Mouse (Mus musculus): ENCODE data around the gene Gm49322.
"Not testable (repeated sequence)": the region's sequence is repeated elsewhere in the genome, so short reads cannot be mapped to it uniquely, and the experiment has no call there.

The Gm49322 gene

DNA sequence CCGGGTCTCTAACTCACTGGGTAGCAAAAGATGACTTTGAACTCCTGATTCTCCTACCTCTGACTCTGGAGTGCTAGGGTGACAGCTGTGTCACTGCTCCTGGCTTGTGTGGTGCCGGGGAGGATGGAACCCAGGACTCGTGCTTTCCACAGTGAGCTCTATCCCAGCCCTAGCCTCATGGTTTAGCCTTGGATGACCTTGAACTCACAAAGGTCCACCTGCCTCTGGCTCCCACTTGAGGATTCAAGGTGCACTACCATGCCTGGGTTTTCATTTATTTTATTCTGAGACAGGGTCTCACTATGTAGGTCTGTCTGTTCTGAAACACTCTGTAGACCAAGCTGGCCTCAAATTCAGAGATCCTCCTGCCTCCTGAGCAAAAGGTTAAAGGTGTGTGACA is 8.0 kb downstream of the Gm49322 start:
- DNase-seq = no peak

DNA sequence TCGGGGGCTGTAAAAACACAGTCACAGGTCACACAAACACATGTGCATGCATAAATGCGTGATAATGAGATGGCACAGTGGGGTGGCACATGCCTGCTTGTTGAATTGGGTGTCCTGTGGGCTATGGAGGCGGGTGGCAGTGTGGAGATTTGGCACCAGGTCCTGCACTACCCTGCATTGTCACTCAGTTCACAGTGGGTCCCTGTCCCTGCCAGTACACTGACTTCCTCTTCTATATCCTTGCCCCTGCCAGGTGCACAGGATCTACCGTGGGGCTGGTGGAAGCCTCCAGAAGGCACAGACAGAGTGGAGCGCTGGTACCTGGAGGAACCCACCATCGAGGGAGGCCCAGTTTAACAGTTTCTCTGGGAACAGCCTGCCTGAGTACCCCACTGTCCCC is 8.5 kb downstream of the Gm49322 start:
- DNase-seq = no peak

DNA sequence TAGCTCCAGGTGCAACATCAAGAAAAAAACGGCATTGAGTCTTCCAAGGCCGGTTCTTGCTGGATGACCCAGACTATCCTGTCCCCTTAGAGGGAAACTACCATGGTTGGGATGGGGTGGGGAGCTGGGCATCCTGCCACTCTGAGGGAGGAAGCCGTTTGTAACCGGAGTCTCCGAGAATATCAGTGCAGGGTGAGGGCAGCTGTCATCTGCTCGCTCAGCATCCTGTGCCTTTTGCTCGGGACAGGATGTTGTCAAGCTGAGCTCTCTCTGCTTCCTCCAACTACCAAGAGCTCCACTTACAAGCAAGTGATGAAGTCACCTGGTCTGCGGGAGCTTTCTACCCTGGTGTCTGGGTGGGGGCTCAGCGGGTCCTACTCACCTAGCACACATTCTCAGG is 12.4 kb downstream of the Gm49322 start:
- peak; percentile 55 to 59 for DNase-seq

DNA sequence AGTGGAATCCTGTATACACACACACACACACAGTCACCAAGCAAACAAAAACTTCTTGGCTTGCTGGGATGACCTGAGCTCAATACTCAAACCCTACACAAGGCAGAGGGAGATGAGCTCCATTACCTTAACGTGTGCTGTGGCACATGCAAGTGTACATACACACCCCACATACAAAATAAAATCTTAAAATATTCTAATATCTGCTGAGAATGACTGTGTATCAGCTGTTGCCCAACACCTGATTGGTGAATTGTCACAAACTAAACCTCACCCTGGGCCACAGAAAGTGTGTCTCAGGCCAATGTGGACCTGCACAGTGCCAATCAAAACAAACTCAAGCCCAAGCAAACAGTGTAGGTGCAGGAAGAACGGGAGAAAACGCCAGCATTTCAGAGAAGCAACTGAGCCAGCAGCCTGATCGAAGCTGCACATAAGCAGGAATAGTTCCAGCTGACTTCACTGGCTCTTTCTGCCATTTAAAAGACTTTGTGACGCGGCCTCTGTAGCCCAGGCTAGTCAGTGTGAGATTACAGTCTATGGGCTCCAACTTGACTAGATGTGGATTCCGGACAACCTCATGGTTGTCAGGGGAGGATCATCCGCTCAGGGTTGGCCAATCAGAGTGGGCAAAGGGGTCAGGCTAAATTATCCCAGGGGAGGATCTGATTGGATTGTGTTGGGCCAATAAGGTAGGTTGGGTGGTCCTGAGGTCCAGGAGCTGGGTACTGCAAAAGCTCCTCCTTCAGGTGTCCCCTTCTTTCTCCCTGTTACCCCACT is 13.8 kb downstream of the Gm49322 start:
- peak in 1 of 2 experiments; percentile 63 for DNase-seq

DNA sequence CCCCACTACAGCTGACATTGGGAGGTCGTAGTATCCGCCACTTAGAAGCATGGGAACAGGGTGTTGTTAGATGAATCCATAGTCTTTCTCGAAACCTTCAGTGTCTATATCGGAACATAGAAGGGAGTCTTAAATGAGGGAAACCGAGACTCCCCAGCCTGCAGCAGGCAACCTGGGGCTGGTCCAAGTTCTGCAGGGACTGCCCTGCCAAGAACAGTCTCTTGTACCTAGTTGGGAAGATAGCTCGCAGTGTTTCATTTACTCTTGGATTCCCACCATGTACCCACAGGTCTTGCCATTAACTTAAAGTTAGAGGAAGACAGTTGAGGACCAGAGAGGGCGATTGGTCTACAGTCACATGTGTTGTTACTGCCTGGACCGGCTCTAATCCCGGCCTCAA is 14.5 kb downstream of the Gm49322 start:
- no peak for DNase-seq

DNA sequence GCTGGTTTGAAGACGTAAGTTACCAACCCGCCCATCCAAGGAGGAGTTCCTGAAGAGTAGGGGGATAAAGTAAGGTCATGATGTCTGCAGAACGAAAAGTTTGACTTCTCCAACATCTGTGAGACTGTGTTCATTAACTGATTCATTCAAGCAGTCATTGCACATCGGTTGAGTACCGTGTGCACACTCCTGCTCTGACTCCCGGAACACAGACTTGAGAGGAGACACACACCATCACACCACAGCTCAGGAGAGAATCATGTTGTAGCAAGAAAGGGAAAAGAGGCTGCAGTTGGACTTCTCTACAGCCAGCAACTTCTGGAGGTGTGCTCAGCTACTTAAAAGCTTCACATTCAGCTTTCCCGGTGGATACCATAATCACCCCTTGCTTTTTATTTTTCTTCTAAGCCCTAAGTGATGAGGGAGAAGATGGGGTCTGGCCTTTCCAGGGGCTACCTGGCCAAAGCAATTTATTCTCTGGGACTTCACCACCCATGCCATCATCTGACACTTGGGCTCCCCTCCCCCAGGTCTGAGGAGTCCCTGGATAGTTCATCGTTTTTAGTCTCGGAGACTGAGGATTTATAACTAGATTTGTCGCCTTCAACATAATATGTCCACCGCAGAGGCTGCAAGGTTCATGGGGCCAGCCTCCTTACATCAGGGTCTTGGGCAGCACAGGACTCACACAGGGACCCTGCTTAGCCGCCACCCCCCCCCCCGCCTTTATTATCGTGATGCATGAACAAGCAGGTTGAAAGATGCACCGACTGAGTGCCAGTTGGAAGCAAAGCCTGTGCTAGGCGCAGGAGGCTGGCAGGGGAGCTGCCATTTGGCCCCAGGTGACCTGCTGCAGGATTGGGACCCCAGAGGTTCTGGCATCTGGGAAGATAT is 15.2 kb downstream of the Gm49322 start:
- no peak for DNase-seq

DNA sequence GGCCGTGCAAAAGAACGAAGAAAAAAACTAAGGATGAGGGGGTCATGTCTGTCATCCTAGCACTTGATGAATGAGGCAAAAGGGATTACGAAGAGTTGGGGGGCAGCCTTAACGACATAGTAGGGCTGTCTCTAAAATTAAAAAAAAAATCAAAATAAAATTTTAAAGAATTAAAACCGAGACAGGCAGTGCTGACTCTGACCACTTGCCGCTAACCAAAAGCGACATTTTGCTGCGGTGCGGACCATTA is 15.8 kb downstream of the Gm49322 start:
- no peak for DNase-seq

DNA sequence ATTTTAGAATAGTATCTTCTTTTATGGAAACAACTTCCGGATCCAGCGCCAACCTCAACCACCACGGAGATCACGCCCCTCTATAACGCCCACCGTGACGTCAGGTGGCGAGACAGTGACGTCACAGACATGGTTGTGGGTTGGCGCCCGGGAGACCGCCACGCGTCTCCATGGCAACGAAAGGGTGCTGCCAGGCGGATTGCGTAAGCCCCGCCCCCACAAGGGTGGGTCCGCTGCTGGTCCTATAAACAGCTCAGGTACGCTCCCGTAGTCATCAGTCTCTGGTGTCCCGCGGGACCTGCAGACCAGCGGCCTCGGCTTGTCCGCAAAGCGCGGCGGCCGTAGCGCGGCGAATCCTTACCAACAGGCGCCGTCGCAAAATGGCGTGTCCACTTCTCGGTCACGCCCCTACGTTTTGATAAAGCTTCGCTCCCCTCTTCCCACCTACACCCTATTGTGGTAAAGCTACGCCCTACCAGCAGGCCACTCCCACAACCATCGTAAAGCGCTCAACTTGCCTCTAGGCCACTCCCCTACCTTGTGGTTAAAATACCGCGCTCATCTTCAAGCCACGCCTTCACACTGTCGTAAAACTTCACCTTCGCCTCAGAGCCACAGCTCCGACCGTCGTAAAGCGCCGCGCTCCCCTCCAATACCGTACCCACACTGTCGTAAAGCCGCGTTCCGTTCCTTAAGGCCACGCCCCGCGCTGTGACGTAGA is 16.3 kb downstream of the Gm49322 start:
- peak; percentile 99 for DNase-seq

DNA sequence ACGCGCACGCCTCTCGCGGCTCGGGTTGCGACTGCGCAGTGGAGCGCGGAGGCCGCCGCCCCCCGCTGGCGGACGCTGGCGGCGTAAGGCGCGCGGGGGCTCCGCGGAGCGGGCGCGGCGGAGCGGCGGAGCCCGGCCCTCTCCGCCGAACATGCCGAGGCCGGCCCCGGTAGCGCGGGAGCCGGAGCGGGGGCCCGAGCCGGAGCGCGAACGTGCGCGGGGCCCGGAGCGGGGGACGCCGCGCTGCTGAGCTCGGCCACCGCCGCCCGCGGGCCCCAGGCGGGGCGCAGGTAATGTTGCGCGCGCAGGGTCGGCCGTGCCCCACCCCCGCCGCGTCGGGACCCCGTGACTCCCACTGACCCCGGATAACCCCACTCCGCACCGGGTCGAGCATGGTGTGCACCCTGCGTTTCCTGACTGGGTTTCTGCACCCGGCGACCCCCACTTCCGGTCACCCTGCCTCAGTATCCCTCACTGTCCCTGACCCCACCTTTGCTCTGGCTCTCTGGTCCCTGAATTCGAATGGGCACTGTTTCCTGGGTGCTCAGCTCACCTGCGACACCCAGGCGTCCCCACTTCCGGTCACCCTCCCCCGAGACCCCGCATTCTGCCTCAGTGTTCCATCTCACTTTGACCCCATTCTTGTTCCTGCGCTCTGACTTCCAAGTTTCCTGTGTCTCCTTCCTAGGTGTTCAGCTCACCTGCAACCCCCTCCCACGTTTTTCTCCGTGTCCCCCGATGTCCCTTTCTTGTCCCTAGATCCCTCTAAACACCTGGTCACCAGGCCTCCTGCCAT is 17.0 kb downstream of the Gm49322 start, which contains the start of gene Csnk1g2:
Gene Csnk1g2, plus strand, starts transcription at position 178 of the 796 bp plus-strand sequence.
- peak; percentile 46 to 49 for DNase-seq

DNA sequence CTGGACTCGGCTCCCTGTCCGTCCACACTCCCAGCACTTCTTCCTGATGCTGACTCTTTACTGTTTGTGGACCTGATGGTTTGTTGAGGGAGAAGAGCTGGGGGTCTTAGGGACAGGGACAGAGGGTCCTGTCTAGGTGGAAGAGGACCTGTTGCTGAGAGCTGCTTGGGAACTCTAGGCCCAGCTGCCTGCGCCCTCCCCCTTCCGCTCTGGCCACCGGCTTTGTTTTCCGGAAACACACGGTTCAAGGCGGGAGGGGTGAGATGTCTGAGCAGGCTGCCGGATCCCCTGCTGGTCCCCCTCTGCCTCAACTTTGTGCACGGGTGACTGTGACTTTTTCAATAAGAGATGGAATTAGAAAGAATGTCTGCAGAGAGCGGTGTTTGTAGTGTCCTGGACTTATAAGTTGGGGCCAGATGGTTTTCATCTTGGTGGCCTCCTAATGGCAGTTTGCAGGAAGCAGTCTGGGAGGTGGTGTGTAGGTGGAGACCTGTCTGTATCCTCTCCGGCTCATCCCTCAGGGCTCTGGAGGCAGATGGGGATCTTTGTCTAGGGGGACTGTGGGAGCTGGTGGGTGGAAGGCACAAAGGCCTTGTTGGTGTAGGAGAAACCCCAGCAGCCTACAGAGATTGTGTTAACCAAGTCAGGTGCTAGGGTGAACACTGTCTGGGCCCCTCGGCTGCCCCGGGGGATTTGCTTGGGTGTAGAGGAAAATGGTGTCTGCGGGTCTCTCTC is 17.8 kb downstream of the Gm49322 start:
- peak; percentile 73 to 75 for DNase-seq

DNA sequence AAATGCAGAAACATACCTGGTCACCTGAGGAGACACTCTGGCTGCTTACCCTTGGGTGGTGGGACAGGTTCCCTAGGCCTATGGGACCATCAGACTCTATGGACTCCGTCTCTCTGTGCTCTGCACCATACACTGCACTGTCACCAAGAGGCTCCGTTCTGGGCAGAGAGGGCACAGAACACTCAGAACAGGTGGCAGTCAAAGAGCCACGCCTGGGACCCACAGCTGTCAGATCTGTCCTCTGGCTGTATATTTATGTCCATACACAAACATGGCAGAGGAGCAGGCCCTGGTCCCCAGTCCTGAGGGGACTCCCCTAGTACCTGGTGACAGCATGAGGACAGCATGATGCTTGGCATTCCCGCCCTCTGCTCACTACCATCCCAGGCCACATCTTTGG is 19.9 kb downstream of the Gm49322 start:
- DNase-seq = no peak

DNA sequence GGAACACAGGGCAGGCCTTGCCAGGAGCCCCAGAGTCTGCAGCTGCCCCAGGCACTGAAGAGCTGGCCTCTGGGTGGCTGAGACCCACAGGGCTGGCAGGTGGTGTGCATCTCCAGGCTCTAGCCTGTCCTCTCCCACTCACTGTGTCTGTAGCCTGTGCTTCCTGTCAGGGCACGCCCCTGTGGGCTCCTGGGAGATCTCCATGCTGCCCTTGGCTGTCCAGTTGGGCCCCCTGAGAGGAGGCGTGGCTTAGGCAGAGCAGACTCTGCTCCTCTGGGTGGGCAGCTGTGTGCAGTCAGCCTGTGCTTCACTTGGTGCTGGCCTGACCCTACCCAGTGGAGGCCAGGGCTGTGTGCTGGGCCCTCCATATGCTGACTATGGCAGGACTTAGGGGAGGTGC is 21.9 kb downstream of the Gm49322 start:
- DNase-seq = no peak

DNA sequence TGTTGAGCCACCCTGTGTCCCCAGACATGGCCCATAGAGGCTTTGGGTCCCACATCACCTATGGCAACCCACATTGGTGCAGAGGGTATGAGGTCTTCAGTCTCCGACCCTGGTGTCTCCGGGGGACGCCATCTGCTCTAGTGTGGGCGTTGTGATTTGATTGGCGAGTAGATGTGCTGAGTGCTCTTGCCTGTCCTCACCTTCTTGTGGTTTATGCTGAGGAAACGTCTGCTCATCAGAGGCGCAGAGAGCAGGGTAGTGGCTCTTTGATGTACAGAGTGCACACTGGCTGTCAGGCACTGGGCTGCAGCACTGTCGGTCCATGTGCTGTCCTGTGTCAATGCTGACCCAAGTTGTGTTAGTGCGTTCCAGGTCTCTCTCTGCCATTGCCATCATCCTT is 23.1 kb downstream of the Gm49322 start:
- DNase-seq = no peak

DNA sequence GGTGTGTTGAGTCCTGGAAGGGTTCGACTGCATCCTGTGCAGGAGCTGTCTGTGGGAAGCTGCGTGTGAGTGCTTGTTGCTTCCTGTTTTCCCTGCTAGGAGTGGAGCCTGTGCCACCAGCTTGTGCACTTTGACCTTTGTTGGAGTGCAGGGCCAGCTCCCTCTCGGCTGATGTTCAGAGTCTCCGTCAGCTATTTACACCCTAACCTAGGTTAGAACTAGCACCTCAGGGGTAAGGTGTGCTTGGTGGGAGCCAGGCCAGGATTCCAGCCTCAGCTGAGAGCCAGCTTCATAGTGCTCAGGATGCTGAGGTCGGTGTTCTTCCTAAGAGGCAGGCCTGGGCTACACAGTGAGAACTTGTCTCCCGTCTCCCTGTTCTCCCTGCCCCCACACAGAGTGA is 29.5 kb downstream of the Gm49322 start:
- no peak for DNase-seq

DNA sequence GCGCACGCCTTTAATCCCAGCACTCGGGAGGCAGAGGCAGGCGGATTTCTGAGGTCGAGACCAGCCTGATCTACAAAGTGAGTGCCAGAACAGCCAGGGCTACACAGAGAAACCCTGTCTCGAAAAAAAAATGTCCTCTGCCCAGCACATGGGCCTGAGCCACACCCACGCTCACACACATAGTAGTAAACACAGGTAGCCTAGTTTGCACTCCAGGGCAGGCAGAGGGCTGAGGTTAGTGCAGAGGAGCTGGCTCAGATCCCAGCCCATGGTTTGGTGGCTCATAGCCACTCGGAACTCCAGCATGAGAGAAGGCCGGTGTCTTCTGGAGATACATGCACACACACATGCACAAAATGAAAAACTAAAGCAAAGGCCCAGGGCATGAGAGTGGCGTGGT is 41.1 kb downstream of the Gm49322 start:
- no peak for DNase-seq

DNA sequence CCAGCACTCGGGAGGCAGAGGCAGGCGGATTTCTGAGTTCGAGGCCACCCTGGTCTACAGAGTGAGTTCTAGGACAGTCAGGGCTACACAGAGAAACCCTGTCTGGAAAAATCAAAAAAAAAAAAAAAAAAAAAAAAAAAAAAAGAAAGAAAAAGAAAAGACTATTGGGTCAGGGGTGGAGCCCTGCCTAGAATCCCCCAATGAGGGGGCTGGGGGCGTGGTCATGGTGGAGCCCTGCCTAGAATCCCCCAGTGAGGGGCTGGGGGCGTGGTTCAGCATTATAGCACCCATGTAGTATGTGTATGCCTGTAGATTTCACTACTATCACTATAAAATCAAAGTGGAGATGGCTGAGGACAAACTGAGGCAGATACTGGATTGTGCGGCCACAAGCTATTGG is 44.1 kb downstream of the Gm49322 start:
- DNase-seq = not testable (repeated sequence)

DNA sequence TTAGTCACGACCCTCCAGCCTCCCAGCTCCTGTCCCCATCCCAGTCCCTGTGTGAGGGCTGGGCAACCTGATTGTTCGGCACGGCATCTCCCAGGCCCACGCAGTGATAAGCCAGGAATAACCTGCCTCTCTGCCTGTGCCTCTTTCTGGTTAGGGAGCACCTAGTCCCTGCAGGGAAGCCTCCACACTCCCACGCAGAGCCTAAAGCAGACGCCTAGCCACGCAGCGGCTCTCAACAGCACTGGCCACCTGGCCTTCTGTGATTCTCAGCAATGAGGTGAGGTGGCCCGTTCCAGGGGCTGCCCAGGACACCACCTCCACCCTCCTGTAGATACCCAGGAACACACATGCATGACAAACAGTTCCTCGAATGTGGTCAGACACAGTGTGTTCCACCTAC is 44.6 kb downstream of the Gm49322 start:
- no peak for DNase-seq

DNA sequence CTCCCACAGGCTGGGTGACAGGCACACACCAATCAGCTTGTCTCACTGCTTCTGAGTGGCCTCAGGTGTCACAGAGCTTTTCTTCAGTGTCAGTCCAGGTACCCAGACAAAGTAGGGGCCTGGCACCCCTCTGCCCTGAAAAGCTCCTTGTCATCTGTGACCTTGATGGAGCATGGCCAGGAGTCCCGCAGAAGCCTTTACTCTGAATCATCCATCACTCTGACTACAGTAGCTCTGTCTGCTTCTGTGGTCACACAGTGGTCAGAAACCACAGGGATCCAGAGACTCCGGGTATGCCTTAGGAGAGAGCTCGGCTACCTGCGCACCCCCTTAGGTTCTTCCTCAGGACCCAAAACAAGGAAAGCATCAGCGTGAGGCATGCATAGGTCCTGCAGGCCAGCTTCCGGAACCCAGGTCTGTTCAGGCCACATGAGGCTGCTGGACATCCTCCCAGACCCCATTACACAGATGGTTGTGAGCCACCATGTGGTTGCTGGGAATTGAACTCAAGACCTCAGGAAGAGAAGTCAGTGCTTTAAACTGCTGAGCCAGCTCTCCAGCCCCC is 47.4 kb downstream of the Gm49322 start:
- DNase-seq = no peak

DNA sequence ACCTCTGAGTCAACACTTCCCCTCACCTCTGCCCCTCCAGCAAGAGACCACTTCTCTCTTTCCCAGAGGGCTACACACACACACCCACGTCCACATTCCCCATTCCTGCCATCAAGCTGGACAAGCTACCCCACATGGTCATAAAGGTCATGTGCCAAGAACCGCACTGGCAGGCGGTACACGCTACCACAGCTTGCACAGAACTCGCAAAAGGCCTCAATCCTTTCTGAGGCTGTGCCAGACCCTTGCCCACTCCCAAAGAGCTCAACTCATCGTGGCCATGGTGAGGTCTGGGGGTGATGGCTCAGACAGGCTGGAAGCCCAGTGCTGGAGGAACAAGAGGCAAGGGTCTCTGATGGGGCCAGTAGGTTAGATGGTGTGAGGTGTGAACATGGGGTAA is 49.0 kb downstream of the Gm49322 start:
- DNase-seq = no peak

DNA sequence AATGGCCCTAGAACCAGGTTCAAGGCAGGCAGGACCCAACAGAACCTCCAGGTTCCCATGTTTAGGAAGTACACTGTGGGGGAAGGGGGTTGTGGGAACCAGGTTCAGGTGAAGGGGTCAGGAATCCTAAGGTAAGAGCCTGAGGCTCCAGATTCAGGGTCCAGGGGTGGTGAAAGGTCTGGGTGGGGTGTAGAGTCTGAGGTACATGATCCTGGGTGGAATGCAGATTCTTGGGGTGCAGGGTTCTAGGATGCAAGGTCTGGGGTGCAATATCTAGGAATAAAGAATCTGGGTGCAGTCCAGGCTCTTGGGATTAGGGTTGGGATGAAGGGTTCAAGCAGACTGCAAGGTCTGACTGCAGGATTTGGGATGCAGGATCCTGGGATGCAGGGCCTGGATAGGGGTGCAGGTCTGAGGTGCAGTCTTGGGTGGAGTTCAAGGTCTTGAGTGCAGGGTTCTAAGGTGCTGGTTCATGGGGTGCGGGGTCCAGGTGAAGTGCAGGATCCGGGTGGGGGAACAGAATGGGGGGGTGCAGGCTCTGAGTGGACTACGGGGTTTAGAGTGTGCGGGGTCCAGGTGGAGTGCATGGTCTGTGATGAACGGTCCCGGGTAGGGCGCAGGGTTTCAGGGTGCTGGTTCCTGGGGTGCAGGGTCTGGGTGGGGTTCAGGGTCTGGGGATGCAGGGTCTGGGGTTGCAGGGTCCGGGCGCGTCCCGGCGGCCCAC is 49.7 kb downstream of the Gm49322 start:
- DNase-seq = no peak
